Mouse (Mus musculus) left cerebral cortex, adult 11 months (tissue): ENCODE measurements around the gene Fam174b.

Source experiments
- DNase-seq: peaks from one replicate; pipeline ENCODE4 v3.0.0; 2022; ENCODE audit warnings: low spot score

Gene Fam174b

DNA sequence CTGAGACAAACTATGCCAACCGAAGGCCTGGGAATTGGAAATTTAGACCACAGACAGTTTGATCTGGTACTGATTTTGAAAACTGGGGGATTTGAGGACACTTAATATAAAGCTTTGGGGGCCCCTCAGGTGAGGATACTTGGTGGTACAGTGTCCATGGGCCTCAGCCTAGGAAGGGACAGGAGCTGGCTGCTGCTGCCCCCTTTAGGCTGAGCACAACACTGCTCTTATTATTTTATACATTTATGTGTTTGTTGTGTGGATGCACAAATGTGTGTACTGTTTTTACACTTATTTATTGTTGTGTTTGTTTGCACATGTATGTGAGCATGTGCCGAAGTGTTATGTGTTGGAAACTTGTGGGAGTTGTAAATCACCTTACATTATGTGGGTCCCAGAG is 9.2 kb downstream of the Fam174b start:
- DNase-seq = no peak

GRCm38 (mm10) chr7:73749983-73750382 is 9.9 kb downstream of the Fam174b start:
- DNase-seq = no peak

GRCm38 (mm10) chr7:73753598-73753997 is 13.5 kb downstream of the Fam174b start:
- no peak for DNase-seq

DNA sequence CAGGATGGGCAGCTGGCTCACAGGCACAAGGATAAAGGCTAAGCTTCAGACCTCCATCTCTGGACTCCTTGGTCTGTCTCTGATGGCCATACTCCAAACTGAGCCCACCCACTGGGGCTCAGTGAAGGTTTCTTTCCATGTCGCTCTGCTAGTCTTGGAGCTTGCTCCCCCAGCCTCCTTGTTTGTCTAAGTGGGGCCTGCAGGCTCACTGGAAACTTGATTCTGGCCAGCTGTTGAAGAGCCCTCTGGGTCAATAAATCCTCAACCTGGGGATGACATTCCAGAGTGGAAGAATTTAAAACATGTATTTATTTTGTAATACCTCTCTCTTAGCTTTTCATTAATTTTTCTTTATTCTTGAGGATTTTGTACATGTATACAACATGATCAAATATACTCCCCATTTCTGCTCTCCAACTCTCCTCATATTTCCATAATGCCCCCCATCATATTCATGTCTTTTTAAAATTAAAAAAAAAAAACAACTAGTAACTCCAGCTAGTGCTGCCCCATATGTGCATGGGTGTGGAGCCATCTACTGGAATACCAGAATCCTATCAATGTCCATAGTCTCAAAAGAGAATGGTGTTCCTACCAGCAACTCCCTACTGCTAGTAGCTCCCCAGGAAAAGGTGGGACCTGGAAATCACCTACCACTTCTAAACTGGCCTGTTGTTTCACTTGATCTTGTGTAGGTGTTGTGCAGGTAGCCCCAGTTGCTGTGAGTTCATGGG is 15.4 kb downstream of the Fam174b start:
- no peak for DNase-seq

DNA sequence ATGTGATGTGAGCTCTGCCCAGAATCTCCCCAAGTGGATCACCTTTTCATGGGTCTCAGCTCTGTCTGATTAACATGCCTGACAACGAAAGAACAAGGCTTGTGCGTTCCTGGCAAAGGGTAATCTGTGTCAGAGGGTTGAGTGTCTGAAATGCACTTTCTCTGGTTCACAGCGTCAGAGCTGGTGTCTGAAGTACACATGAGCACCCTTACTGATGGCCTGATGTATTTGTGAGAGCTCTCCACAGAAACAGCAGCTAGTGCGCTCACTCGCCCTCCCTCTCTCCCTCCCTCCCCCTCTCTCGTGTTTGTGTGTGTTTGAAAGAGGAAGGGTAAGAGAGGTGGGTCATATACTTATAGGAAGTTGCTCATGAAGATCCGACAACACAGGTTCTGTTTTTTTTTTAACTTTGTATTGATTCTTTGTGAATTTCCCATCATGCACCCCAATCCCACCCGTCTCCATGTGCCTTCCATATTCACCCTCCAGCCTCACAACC is 21.6 kb downstream of the Fam174b start:
- no peak for DNase-seq

DNA sequence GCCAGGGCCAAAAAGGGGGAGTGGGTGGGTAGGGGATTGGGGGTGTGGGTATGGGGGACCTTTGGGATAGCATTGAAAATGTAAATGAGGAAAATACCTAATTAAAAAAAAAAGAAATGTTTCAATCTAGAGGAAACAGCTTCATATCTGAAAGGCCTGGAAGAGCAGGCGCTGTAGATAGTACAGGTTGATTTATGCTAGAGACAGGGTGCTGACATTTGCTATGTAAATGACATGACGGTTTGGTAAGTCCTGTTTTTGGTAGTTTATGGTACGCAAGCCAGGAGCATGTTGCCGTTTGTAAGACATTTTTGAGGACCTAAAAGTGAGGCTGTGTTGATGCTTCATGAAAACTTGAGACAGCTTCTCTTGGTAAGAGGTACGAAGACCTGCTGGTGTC is 24.6 kb downstream of the Fam174b start:
- DNase-seq = no peak

GRCm38 (mm10) chr7:73765186-73765903 is 25.2 kb downstream of the Fam174b start:
- DNase-seq = no peak

DNA sequence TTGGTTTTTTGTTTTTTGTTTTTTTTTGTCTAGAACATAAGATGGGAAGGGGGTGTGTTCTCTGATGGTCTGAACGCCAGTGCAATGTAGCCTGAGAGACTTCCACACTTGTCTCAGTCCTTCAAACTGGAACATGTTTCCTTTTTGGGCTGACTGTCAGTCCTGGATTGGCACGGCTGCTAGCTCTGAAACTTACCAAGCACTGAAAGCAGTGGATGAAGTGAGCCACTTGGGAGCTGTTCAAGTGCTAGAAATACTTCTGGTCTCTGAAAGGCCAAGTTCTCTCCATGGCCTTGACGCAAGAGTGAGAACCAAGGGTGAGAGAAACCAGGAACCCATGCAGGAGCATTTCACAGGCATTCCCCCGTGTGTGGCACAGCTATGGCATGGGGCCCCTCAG is 29.1 kb downstream of the Fam174b start:
- DNase-seq = no peak

- DNase-seq = no peak
These were observed 31.5 kb downstream of the Fam174b start for GRCm38 (mm10) chr7:73771384-73772274.

DNA sequence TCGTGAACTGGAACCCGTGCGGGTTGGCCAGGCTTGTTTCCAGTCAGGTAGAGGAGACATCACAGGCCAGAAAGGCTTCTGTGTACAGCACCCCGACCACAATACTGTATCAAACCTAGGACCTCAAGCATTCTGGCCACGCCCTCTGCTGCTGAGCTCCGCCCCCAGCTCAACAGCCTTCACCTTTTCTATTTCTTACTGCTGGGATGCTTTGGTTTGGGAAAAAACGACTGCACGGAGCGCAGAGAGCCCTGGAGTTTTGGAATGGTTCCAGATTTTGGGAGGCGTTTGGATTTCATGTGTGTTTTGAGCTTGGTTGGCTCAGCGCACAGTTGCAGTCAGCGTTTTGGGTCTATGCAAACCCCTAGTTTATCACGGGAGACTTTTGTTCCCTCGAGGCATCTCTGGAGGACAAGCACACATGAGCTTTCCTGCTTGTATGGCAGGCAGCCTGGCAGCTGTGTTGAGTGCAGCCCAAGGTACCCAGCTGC is 32.2 kb downstream of the Fam174b start:
- no peak for DNase-seq

GRCm38 (mm10) chr7:73774781-73775180 is 34.7 kb downstream of the Fam174b start:
- DNase-seq = no peak

DNA sequence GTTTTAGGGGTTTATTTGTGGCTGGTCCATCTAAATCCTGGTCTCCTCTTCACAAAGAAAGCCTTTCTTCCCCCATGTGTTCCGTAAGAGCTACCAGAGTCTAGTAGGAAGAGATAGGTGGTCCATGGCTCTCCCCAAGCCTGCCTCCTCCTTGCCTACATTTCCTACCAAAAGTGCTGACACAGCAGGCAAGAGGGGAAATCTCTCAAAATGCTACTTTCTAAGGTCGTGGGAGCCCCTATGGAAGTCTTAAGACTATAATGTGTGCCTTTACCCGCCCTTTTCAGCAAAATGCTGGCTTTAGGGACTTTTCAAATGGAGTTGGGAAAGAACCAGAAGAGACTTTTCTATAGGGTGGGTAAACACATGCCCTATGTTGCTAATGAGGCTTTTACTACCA is 37.7 kb downstream of the Fam174b start:
- no peak for DNase-seq

DNA sequence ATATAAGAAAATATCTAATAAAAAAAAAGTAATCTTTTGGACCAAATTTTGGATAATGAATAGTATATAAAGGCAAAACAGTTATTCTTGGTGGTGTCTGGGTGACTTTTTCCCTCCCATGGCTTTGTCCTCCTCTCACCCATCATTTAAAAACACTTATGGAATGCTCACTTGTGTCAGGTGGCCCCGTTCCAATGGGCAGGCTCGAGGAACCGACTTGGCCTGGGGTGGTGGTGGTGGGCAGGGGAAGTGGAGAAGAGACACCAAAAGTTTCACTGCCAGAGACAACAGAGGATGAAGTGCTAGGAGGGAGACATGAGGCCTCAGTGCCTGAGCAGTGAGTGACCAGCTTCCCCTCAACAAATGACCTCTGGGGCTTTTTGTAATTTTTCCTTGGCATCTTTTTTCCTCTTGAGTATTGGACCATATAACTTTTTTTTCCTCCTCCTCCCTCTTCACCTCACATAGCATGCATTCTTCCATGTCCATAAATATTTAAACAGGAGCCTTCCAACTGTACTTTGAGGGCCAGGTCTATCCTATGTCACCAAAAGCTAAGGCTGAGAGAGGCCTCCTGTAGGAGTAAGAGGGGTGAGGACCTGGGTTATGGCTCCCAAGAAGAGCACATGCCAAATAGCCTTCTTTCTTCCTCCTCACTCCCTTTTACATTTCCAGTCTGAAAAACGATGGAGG is 44.8 kb downstream of the Fam174b start:
- DNase-seq = no peak

- DNase-seq = no peak
These were observed 45.7 kb downstream of the Fam174b start for GRCm38 (mm10) chr7:73785815-73786214.

DNA sequence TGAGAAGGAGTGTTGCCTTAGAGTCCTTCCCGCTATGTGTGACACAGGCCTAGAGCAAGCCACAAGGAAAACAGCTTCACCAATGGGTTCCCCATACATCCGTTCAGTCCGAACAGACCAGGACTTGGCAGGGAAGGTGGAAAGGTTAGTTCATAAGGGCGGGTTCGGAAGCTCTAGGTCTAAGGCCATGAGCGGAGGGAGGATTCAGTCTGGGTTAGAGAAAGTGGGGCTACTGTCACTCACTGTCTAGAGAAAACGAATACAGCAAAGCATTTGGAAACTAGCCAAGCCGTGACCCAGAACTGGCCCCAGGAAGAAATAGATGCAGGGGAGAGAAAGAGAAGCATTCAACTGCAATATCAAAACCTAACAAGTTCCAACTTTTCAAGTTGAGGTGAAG is 47.4 kb downstream of the Fam174b start:
- DNase-seq = no peak

DNA sequence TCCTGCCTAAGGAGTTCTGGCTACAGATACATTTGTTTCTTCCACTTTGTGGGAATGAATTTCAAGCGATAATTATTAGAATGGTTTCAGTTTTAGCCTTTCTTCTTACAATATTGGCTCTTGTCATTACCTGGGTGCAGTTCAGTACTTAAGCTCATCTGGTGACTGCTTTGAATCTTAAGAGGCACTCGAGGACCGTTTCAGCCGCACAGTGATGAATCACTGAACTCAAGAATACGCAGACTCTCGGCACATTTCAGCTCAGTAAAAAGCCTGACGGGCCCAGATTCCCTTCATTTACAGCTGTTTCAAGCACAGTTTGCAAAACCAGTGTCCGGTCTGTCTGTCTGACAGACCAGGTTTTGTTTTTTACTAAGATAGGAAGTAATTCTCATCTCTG is 51.0 kb downstream of the Fam174b start:
- no peak for DNase-seq

GRCm38 (mm10) chr7:73792155-73792554 is 52.1 kb downstream of the Fam174b start:
- no peak for DNase-seq

DNA sequence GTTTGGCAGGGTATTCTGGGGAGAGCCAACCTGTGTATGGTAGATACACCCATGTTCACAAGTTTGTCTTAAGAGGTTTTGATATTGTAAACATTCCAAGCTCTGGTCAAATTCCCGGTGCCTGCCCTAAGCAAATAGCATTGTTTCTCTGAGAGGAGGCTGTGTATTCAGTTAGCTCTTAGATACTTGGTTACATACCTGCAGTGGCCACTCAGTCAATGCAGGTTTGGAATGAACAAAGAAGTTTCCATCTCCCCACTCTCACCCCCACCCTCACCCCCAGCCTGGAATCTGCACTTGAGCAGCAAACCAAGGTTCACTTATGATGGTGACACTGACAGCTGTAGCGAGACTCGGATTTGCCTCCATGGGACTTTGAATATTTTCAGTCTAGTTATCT is 52.5 kb downstream of the Fam174b start:
- DNase-seq = no peak

DNA sequence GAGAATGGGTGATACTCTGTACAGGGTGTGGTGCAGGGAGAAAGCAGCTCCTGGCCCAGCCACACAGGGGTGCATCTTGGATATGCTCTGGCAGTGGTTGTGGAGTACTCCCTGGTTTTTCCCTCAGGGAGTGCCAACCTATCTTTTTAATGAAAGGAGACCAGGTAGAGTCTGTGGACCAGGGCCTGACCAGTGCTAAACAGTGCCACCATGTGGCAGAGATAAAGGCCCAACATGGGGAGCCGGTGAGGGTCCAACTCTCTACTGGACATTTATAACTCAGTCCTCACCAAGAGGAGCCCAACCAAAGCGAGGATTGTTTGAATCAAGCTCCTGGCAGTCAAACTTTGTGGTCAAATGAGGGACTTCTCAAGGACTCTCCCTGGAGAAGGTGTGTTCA is 69.2 kb downstream of the Fam174b start:
- DNase-seq = no peak

DNA sequence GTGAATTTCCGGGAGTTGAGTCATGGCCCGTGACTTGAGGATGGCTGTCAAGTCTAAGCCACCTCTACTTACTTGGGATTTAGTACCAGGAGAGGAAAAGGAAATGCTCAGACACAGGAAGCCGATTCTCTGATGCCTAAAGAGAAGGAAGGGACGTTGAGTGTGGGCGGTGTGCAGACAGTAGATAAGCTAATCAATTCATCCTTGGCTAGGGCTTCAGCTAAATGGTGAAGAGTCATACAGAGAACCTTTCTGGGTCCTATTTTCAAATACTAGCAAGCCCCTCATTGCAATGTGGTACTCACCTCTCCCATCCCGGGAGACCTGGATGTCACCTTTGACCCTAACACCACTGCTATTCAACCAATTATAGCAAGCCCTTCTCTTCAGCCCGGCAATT is 71.3 kb downstream of the Fam174b start:
- DNase-seq = no peak

GRCm38 (mm10) chr7:73812176-73812575 is 72.1 kb downstream of the Fam174b start:
- DNase-seq = no peak

DNA sequence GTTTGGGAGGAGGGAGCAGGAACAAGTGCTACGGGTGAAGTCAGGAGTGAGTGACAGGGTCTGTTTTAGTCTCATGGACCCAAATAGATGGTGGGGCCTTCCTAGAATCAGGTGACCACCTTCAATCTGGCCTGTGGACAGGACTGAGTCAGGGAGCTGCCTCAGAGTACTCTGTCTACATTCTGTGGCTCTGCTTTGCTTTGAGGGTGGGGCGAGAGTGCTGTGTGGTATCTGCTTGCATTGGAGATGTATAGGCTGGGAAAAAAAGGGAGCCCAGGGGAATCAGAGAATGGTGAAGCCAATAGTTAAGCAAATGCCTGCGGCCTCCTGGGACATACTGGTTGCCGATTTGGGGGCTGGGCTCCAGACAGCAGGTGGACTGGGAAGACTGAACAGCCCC is 73.8 kb downstream of the Fam174b start:
- DNase-seq = no peak
